Mouse (Mus musculus) kidney, adult 2 months (tissue): ENCODE data around the gene Naxd.

Source experiments
- CTCF ChIP-seq: fragments of 200-500 bp; conservative IDR thresholded peaks from 2 replicates; pipeline ENCODE4 v1.5.1; 2011; ENCODE audit warnings: low read depth, mild to moderate bottlenecking, control low read depth, low read length, moderate library complexity, mixed read lengths; ENCODE audit not compliant: insufficient read depth, insufficient read length
- POLR2A ChIP-seq: fragments of 200-500 bp; IDR thresholded peaks from one replicate; pipeline ENCODE4 v1.6.1; 2011; ENCODE audit warnings: low read depth, low read length, control low read depth

DNA sequence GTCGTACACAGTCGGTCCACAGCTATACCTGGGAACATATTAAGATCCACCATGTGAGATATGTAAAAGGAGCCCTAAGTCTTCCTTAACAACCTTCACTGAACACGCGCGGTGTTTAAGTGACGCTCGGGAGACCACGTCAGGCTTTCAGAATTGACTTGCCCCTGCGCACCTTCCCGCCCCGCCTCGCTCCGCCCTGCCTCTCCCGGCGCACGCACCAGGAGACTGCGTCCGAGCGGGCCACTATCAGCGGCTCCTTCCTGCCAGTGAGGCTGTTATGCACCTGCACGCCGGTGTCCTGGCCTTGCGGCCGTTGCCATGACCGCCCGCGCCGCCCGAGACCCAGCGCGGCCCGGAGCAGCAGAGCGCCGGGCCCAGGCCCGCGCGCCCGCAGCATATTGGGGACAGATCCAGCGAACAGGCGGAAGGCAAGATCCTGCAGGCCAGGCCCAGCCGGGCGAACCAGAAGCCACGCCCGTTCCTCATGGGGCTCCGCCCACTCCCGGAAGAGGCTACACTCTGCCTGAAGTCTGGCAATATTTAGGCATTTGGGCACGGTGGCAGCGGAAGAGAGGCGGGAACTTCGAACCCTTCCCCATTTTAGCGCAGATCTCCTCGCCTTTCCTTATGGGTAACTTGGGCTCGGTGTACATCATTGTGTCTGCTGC is 53.1 kb downstream of the Naxd start, which contains the start of gene Cars2:
- TF ChIP-seq CTCF (no peak), POLR2A (peak; percentile 51)
